Mouse (Mus musculus) large intestine, adult 2 months (tissue): ENCODE results near the gene Asap3. TPM values are rescaled to one million over a fixed set of nuclear protein-coding genes. Genes with fewer than 3 reads are reported as not detected.
A peak's percentile ranks its signal among the peaks of the same experiment; 100 is the strongest.

Experiments used
- DNase-seq: peaks from one replicate; pipeline ENCODE4 v3.0.0-alpha.2; 2012; ENCODE audit warnings: low read depth, low spot score
- WGBS: fragments of 180-500 bp; shearing (Covaris S2); methylation state at CpG from one replicate; pipeline ENCODE4 v1.1.7; 2018; 5-methylcytosine and 5-hydroxymethylcytosine counted together
- polyA plus RNA-seq: library from polyadenylated mRNA; depleted of rRNA; stranded (reverse); fragments of >200 nt; gene quantifications from 2 replicates; pipeline ENCODE4 v1.2.3, GENCODE M21; 2012

The Asap3 gene
- polyA plus RNA-seq, 1 experiment = 2.3 TPM

- no peak for DNase-seq
- under 1% methylated on average over 46 of the region's 46 CpGs for WGBS
Observed at GRCm38 (mm10) chr4:136247729-136248463, 41.7 kb downstream of the Asap3 start, which contains the start of gene Tcea3. Gene Tcea3, plus strand, starts transcription at chr4:136247729.

GRCm38 (mm10) chr4:136248464-136249331 is 42.5 kb downstream of the Asap3 start:
- DNase-seq = peak; percentile 56
- 3% methylated on average over 37 of the region's 37 CpGs for WGBS

- WGBS = 17% methylated on average over 11 of the region's 11 CpGs
- DNase-seq = no peak
Observed at GRCm38 (mm10) chr4:136249332-136249647, 43.1 kb downstream of the Asap3 start.

GRCm38 (mm10) chr4:136249780-136250179 is 43.6 kb downstream of the Asap3 start:
- 6% methylated on average over 9 of the region's 9 CpGs for WGBS
- DNase-seq = peak; percentile 64

- WGBS = 29% methylated on average over 6 of the region's 6 CpGs
- DNase-seq = no peak
Observed at GRCm38 (mm10) chr4:136255919-136256318, 49.8 kb downstream of the Asap3 start.

GRCm38 (mm10) chr4:136256696-136257095 is 50.5 kb downstream of the Asap3 start:
- 84% methylated on average over 10 of the region's 10 CpGs for WGBS

GRCm38 (mm10) chr4:136259916-136260315 is 53.8 kb downstream of the Asap3 start:
- 64% methylated on average over 3 of the region's 3 CpGs for WGBS
- no peak for DNase-seq

More at GRCm38 (mm10) chr4:136256696-136257095, 50.5 kb downstream of the Asap3 start:
- DNase-seq = no peak

GRCm38 (mm10) chr4:136260491-136261180 is 54.5 kb downstream of the Asap3 start:
- no peak for DNase-seq
- 35% methylated on average over 10 of the region's 10 CpGs for WGBS

GRCm38 (mm10) chr4:136261912-136262311 is 55.7 kb downstream of the Asap3 start:
- WGBS = 59% methylated on average over 10 of the region's 10 CpGs
- no peak for DNase-seq

GRCm38 (mm10) chr4:136263555-136263954 is 57.4 kb downstream of the Asap3 start:
- DNase-seq = no peak
- WGBS = 94% methylated on average over 4 of the region's 4 CpGs

GRCm38 (mm10) chr4:136266716-136267343 is 60.7 kb downstream of the Asap3 start:
- 73% methylated on average over 9 of the region's 9 CpGs for WGBS
- DNase-seq = no peak

- no peak for DNase-seq
- WGBS = 90% methylated on average over 1 of the region's 1 CpGs
Observed at GRCm38 (mm10) chr4:136268912-136269311, 62.7 kb downstream of the Asap3 start.

- 90% methylated on average over 8 of the region's 8 CpGs for WGBS
- DNase-seq = no peak
Observed at GRCm38 (mm10) chr4:136270648-136271047, 64.5 kb downstream of the Asap3 start.

- 84% methylated on average over 8 of the region's 8 CpGs for WGBS
- no peak for DNase-seq
Observed at GRCm38 (mm10) chr4:136281097-136281496, 74.9 kb downstream of the Asap3 start.

- 75% methylated on average over 9 of the region's 9 CpGs for WGBS
- no peak for DNase-seq
Observed at GRCm38 (mm10) chr4:136281611-136282010, 75.4 kb downstream of the Asap3 start.

- no peak for DNase-seq
- whole genome bisulfite sequencing = 63% methylated on average over 10 of the region's 10 CpGs
Observed at GRCm38 (mm10) chr4:136282621-136283480, 76.7 kb downstream of the Asap3 start.

- WGBS = 60% methylated on average over 2 of the region's 2 CpGs
- DNase-seq = no peak
Observed at GRCm38 (mm10) chr4:136283783-136284182, 77.6 kb downstream of the Asap3 start.

GRCm38 (mm10) chr4:136284455-136284854 is 78.3 kb downstream of the Asap3 start, which contains the start of gene Zfp46:
Gene Zfp46, plus strand, starts transcription at chr4:136284683.
- 49% methylated on average over 5 of the region's 5 CpGs for WGBS
- no peak for DNase-seq

- WGBS = 36% methylated on average over 6 of the region's 6 CpGs
- DNase-seq = no peak
Observed at GRCm38 (mm10) chr4:136284891-136285290, 78.7 kb downstream of the Asap3 start.
